Mouse (Mus musculus) gastrocnemius, adult 8-10 months (tissue): ENCODE data around the gene Fem1b. TPM values are rescaled to one million over a fixed set of nuclear protein-coding genes. Genes with fewer than 3 reads are reported as not detected.
A peak's percentile ranks its signal among the peaks of the same experiment; 100 is the strongest.
"Not testable (repeated sequence)": the region's sequence is repeated elsewhere in the genome, so short reads cannot be mapped to it uniquely, and the experiment has no call there.

Experiments
- DNase-seq, 2 experiments: peaks; one replicate each; pipeline ENCODE4 v3.0.0; 2022; ENCODE audit warnings: low spot score in 2 of 2
- total RNA-seq, 4 experiments: library from RNA; stranded (reverse); gene quantifications; 2 replicates each; pipeline ENCODE4 v1.2.4; 2022

The Fem1b gene
- total RNA-seq = 10 to 100 TPM; 11.7 to 15.2 (median 13.0) TPM

GRCm38 (mm10) chr9:62811516-62812121, at the start of gene Fem1b:
Fem1b (minus strand) TSS chr9:62811934.
- DNase-seq = peak; percentile 80 to 81

- DNase-seq = no peak
Observed at GRCm38 (mm10) chr9:62860866-62861265, 49.1 kb upstream of the Fem1b start.

- DNase-seq = not testable (repeated sequence)
Observed at GRCm38 (mm10) chr9:62860102-62860501, 48.4 kb upstream of the Fem1b start.

GRCm38 (mm10) chr9:62858266-62859019, 46.7 kb upstream of the Fem1b start:
- DNase-seq = no peak

- peak; percentile 75 to 80 for DNase-seq
Observed at GRCm38 (mm10) chr9:62857719-62858261, 46.1 kb upstream of the Fem1b start, which contains the start of gene Calml4. Calml4 (plus strand) TSS chr9:62858080.

GRCm38 (mm10) chr9:62857216-62857615, 45.5 kb upstream of the Fem1b start:
- no peak for DNase-seq

- DNase-seq = no peak
Observed at GRCm38 (mm10) chr9:62854483-62854882, 42.7 kb upstream of the Fem1b start.

GRCm38 (mm10) chr9:62851571-62851970, 39.8 kb upstream of the Fem1b start:
- DNase-seq = no peak

GRCm38 (mm10) chr9:62848641-62849040, 36.9 kb upstream of the Fem1b start:
- no peak for DNase-seq

GRCm38 (mm10) chr9:62847694-62848093, 36.0 kb upstream of the Fem1b start:
- peak; percentile 82 to 83 for DNase-seq

- DNase-seq = no peak
Observed at GRCm38 (mm10) chr9:62844461-62844860, 32.7 kb upstream of the Fem1b start.

GRCm38 (mm10) chr9:62843356-62844024, 31.8 kb upstream of the Fem1b start:
- no peak for DNase-seq

GRCm38 (mm10) chr9:62839172-62839770, 27.5 kb upstream of the Fem1b start:
- DNase-seq = no peak

GRCm38 (mm10) chr9:62838506-62839171, 26.9 kb upstream of the Fem1b start, which contains the start of gene Cln6:
Cln6 (plus strand) TSS chr9:62838785.
- DNase-seq = peak; percentile 26 to 52

- DNase-seq = no peak
Observed at GRCm38 (mm10) chr9:62838146-62838505, 26.4 kb upstream of the Fem1b start.

- DNase-seq = no peak
Observed at GRCm38 (mm10) chr9:62837611-62838010, 25.9 kb upstream of the Fem1b start.

GRCm38 (mm10) chr9:62835705-62836446, 24.1 kb upstream of the Fem1b start:
- no peak for DNase-seq

- DNase-seq = no peak
Observed at GRCm38 (mm10) chr9:62834906-62835305, 23.2 kb upstream of the Fem1b start.

GRCm38 (mm10) chr9:62829877-62830276, 18.1 kb upstream of the Fem1b start:
- no peak for DNase-seq

GRCm38 (mm10) chr9:62828662-62829086, 16.9 kb upstream of the Fem1b start:
- peak; percentile 94 for DNase-seq
